Mouse (Mus musculus) large intestine, adult 2 months (tissue): ENCODE measurements around the gene Sdhaf1. TPM values are rescaled to one million over a fixed set of nuclear protein-coding genes. Genes with fewer than 3 reads are reported as not detected.

Experiments
- DNase-seq: peaks from one replicate; pipeline ENCODE4 v3.0.0-alpha.2; 2012; ENCODE audit warnings: low read depth, low spot score
- WGBS: fragments of 180-500 bp; shearing (Covaris S2); methylation state at CpG from one replicate; pipeline ENCODE4 v1.1.7; 2018; 5-methylcytosine and 5-hydroxymethylcytosine counted together
- polyA plus RNA-seq: library from polyadenylated mRNA; depleted of rRNA; stranded (reverse); fragments of >200 nt; gene quantifications from 2 replicates; pipeline ENCODE4 v1.2.3, GENCODE M21; 2012

Gene Sdhaf1
- polyA plus RNA-seq, 1 experiment = 12.1 TPM

DNA sequence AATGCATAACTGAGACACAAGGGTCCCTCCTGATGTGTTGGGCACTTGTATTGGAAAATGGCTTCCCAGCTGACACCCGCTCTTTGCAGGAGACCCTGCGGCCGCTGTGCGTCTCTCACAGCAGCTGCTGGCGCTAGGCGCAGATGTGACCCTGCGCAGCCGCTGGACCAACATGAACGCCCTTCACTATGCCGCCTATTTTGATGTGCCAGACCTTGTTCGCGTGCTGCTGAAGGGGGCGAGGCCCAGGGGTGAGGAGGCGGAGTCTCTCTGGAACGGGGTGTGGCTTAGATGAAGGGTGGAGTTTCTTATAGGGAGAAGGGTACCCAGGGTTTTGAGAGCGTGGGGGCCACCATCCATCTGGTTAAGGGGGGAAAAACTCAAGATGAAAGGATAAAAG, 26.4 kb downstream of the Sdhaf1 start:
- WGBS = 84% methylated on average over 16 of the region's 16 CpGs
- no peak for DNase-seq

DNA sequence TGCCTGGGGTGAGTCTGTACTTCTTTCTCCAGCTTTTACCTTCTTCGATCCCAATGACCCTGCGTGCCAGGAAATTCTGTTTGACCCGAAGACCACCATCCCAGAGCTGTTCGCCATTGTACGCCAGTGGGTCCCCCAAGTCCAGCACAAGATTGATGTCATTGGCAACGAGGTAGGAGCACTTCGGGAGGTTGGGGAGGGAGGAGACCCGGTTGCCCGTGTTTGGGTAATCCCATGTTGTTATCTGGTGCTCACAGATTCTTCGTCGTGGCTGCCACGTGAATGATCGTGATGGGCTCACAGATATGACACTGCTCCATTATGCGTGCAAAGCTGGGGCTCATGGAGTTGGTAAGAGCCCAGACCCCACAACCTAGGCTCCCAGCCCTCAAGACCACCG, 26.9 kb downstream of the Sdhaf1 start:
- no peak for DNase-seq
- 92% methylated on average over 15 of the region's 15 CpGs for WGBS

DNA sequence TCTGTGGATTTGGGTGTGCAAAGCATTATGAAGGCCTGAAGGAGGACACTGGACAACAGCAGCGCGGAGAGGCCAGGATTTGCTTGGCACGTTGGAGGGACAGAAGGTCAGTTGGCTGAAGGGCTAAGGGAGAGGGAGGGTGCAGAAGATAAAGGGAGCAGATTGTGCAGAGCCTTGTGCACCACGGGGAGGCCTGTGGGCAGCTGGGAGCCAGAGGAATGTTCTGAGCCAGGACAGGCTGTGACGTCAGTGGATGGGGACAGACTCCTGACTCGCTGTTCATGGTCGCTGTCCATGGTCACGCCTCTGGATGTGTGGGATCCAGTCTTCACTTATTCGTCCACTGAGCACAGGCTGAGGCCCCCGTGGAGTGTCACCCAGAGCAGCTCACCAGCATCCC, 28.6 kb downstream of the Sdhaf1 start:
- WGBS = 41% methylated on average over 10 of the region's 10 CpGs
- DNase-seq = no peak

GRCm38 (mm10) chr7:30294296-30294695, 29.4 kb downstream of the Sdhaf1 start:
- no peak for DNase-seq
- WGBS = 63% methylated on average over 5 of the region's 5 CpGs

DNA sequence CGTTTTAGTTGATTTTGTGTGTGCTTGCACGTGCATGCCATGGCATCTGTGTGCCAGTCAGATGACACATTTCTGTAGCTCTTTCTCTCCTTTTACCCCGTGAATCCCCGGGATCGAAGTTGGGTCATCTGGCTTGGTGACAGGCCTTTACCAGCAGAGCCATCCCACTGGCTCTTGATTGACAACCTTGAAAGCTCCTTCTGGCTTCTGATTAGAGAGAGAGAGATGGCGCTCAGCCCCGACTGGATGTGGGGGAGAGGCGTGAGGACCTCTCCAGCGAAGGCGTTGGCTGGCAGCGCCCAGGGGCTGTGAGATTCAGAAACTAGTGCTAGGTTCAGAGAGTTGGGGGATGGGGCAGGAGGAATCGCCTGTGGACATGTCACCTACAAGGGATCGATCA, 29.9 kb downstream of the Sdhaf1 start:
- WGBS = 76% methylated on average over 13 of the region's 13 CpGs
- no peak for DNase-seq

- 11% methylated on average over 35 of the region's 35 CpGs for WGBS
- DNase-seq = no peak
Observed at GRCm38 (mm10) chr7:30291215-30292131, 32.2 kb downstream of the Sdhaf1 start, which contains the start of gene Clip3. Gene Clip3, plus strand, starts transcription at chr7:30291728.

GRCm38 (mm10) chr7:30289714-30290399, 33.8 kb downstream of the Sdhaf1 start:
- 57% methylated on average over 10 of the region's 10 CpGs for WGBS
- no peak for DNase-seq

DNA sequence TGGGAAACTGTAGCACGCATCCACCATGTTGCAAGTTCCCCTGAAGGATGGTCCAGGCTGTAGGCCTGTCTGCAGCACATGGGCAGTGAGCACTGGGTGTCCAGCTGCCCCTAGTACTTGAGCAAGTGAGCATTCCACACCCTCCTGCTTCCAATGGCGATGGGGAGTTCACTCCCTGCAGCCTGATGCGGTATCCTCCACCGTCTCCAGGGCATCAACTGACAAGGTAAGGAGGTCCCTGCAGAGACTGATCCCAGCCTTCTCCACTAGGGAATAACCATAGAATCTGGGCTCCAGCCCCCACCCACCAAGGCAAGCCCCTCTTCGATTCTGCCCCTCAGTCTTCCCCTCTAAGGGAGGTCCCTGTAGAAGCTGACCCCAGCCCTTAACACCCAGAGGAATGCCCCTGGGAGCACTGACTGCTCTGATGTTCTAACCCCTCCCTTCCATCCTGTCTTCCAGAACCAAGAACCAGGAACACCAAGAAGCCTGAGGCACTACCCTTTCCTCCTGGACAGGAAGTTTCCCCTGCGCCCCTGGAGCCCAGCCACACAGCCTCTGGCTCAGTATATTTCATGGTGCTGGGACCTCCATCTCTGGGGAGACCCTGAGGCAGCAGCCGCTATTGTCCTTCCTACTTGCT, 34.5 kb downstream of the Sdhaf1 start:
- 71% methylated on average over 7 of the region's 7 CpGs for WGBS
- DNase-seq = no peak

GRCm38 (mm10) chr7:30288046-30288445, 35.6 kb downstream of the Sdhaf1 start:
- WGBS = 57% methylated on average over 6 of the region's 6 CpGs
- no peak for DNase-seq

DNA sequence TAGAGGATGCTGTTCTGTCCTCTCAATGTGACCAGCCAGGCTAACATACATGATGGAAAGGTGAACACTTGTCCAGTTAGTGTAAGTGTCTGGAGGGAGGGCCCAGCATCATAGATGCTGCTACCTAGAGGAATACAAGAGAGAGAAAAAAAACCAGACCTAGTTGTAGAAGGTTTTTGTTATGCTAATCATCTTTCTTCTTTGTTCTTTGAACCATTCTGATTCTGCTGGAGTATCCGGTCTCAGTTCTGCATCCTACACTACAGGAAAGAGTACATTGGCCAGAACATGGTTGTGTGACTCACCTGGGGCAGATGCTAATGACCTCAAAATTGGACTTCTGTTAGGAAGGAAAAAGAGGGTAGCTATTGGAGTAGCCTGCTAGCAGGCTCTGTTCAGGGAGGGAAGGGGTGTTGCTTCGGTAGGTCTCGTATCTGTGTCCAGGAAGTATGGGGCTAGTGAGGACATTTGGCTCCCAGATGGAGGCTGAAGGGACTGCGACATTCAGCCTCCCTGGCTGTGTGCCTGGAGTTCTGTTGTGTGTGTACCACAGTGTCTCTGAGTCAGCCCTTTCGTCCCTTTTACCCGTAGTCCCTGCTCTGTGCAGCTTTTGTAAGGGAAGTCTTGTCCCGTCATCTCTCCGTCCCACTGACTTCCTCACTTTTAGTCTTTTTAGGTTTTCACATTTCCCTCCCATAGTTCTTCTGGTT, 36.8 kb downstream of the Sdhaf1 start:
- 49% methylated on average over 8 of the region's 8 CpGs for WGBS
- DNase-seq = no peak

- 76% methylated on average over 7 of the region's 7 CpGs for WGBS
- DNase-seq = no peak
Observed at GRCm38 (mm10) chr7:30282740-30283139, 41.0 kb downstream of the Sdhaf1 start.

GRCm38 (mm10) chr7:30281522-30281921, 42.2 kb downstream of the Sdhaf1 start:
- WGBS = 78% methylated on average over 4 of the region's 4 CpGs
- no peak for DNase-seq

- peak; percentile 64 for DNase-seq
- WGBS = under 1% methylated on average over 20 of the region's 20 CpGs
Observed at GRCm38 (mm10) chr7:30280670-30281138, 43.0 kb downstream of the Sdhaf1 start.

DNA sequence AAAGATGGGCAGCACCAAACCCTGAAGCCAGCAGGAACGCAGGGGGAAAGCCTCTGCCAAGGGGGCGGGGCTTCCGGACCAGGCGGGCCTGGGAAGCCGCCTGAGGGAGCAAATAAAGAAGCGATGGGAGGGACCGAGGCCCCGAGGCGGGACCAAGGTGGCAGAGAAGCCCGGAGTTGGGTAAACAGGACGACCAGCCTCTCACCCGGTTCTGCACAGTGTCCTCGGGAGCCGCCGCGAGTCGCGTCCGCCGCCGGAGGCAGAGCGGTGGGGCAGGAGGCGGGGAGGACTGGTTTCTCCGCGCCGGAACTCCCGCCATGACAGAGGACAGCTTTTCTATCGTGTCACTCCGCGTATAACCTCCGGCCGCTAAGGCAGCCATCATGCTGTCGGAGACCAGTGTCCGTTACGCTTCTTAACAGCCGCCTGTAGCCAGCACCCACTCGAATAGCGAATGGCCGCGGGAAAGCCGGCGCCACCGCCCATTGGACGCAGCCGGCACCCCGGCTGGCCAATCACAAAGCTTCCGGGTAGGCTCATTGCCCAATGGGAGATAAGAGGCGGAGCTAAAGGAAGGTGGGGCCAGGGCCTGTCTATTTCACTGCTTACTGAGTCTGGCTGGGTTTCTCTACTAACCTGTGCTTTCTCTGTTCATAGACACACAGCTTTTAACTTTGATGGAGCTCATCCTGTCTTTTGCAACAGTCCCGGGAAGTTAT, 43.6 kb downstream of the Sdhaf1 start, which contains the start of the genes Thap8 and Wdr62:
TSS of gene Thap8 (plus strand) at position 144 of the 719 bp plus-strand sequence.
TSS of gene Wdr62 (minus strand) at position 469 of the 719 bp plus-strand sequence.
- DNase-seq = peak; percentile 86
- WGBS = under 1% methylated on average over 49 of the region's 49 CpGs

DNA sequence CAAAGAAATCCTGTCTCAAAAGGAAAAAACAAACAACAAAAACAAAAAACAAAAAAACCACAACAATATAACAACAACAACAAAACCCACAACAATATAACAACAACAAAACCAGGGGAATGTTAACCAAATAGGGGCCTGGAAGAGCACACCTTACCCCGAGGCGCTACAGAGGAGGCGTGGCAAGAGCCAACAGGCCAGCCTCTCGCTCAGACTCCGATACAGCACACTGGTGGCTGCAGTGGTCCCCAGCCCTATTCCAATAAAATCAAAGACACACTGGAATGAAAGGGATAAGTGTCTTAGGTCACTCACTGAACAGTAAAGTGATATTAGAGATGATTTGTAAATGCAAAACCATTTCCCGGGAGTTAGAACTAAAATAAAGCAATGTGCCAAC, 44.2 kb downstream of the Sdhaf1 start:
- no peak for DNase-seq
- WGBS = 2% methylated on average over 6 of the region's 6 CpGs

DNA sequence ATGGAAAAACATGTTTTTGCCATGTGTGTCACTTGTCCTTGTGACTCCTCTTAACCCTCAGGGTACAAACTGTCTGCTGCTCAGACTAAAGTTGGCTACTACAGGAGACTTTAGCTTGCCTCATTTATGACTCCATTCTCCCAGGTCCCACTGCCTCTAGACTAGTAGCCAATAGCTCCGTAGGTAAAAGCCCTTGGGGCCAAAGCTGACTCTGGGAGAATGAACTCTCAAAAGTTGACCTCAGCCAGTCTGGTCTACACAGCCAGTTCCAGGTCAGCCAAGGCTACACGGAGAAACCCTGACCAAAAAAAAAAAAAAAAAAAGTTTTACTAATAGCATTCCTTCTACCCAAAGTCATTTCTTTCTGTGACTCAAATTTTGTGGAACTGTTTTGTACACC, 44.8 kb downstream of the Sdhaf1 start:
- 48% methylated on average over 2 of the region's 2 CpGs for WGBS
- no peak for DNase-seq

DNA sequence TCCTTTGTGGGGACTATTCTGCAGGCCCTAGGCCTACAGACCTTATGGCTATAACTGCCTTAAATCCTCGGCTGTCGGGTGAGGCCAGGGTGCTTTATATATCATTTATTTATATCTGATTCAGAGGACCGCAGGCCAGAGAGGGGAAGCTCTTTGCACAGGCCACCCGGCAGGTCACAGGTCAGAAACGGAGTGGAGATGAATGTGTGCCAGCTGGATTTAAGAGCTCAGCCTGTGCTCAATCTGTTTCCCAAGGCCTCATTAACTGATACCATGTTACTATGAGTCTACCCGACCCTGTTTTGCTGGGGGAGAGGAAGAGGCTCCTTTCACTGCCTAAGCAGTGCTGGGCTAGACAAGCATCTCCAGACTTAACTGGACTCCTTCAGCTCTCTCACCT, 49.3 kb downstream of the Sdhaf1 start:
- 74% methylated on average over 6 of the region's 6 CpGs for WGBS

More for the DNA sequence above, 49.3 kb downstream of the Sdhaf1 start:
- DNase-seq = no peak
